Mouse (Mus musculus): Measurements from ENCODE around the gene Adcy1. TPM values are rescaled to one million over a fixed set of nuclear protein-coding genes. Genes with fewer than 3 reads are reported as not detected.

Gene Adcy1
- not detected in 2 replicates for polyA plus RNA-seq (2012)

GRCm38 (mm10) chr11:7063001-7063584, at the start of gene Adcy1:
Adcy1 (plus strand) TSS chr11:7063489.

GRCm38 (mm10) chr11:7188469-7188868, 125.2 kb downstream of the Adcy1 start, which contains the start of gene Gm11985:
Gm11985 (minus strand) TSS chr11:7188569.

GRCm38 (mm10) chr11:7197491-7197941, 134.2 kb downstream of the Adcy1 start, which contains the start of gene Igfbp1:
Igfbp1 (plus strand) TSS chr11:7197782.

GRCm38 (mm10) chr11:7213501-7214341, 150.4 kb downstream of the Adcy1 start, which contains the start of gene Igfbp3:
Igfbp3 (minus strand) TSS chr11:7213923.

Other genes with a start within 250 kb of the Adcy1 start
- not detected in 2 replicates for gene Gm11983, start 225.8 kb upstream of the Adcy1 start, polyA plus RNA-seq (2012)
- not detected in 2 replicates for gene Gm11985, start 125.1 kb downstream of the Adcy1 start, polyA plus RNA-seq (2012)
- gene Igfbp1, start 134.3 kb downstream of the Adcy1 start, polyA plus RNA-seq (2012), result not detected in 2 replicates
- 0.15 TPM in 1 of 2 replicates, not detected in the other for gene Igfbp3, start 150.4 kb downstream of the Adcy1 start, polyA plus RNA-seq (2012)